Mouse (Mus musculus) gastrocnemius, adult 8-10 months (tissue): ENCODE data around the gene Trank1. TPM values are rescaled to one million over a fixed set of nuclear protein-coding genes. Genes with fewer than 3 reads are reported as not detected.

Experiments
- DNase-seq, 2 experiments: peaks; one replicate each; pipeline ENCODE4 v3.0.0; 2022; ENCODE audit warnings: low spot score in 2 of 2
- total RNA-seq, 4 experiments: library from RNA; stranded (reverse); gene quantifications; 2 replicates each; pipeline ENCODE4 v1.2.4; 2022

Gene Trank1
- total RNA-seq = under 1 TPM; 0.03 to 0.19 (median 0.06) TPM

DNA sequence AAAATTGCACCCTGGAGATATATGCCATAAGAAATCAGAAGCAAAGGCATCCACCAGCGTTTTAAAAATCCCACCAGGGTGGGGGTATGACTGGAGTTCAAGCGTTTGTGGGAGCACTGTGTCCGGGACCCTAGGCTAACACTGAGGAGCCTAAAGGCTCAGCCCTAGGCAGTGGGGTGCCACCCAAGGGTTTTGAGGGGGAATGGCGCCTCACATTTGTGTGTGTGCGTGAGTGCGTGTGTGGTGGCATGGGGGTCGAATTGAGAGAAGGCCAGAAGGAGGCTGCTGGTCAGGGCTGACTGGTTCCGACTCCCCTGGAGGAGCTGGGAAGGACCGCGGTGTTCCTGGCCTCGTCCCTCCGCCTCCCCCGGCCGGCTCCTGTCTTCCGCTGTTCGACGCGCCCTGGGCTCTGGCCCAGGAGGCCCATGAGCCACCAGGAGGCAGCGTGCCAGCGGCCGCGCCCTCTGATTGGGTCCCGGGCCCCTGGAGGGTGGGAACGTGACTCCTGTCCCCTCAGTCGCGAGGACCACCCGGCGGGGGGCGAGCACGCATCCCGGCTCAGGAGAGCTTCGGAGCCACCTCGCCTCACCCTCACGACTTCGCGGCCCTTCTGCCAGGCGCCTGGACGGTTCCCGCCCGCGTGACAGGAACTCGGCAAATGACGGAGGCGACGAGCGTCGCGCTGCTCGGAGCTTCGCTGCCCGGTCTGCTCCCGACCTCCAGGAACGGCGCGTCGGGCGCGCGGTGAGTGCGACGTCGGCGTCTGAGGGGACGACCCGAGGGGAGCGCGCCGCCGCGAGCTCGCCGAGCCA, at the start of gene Trank1:
Gene Trank1, plus strand, starts transcription at position 709 of the 812 bp plus-strand sequence.
- DNase-seq = no peak

DNA sequence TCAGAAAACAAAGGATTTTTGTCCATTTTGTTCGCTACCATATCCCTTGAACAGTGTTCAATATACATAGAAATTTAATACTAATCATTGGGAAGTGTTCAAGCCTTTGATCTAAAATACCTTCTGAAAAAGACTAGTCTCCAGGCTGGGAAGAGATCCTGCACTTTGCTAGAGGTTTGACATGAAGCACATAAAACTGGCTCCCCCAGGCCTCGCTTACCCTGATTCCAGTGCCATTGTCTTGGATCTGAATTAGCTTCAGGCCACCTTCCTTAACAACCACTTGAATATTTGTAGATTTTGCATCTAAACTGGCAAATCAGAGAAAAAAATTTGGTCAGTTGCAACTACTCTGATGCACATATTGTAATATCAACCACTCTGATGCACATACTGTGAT, 43.5 kb upstream of the Trank1 start:
- no peak for DNase-seq

DNA sequence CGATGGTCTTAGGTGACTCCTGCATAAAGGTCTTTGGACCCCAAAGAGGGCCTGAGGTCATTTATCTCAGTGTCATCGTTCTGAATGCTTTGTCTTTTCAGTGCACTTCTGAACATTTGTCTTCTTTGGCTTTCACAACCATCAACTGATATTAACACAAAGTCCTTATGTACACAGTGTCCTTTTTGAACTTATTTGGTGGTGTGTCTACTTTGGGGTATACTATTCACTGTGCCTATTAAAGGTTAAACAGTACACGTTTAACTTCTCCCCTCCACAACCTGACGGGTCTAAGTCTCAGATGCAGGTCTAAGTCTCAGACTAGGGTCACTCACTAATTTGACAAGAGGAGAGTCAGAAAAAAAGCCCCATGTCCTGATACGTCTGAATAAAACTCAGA, 40.9 kb upstream of the Trank1 start:
- DNase-seq = no peak

DNA sequence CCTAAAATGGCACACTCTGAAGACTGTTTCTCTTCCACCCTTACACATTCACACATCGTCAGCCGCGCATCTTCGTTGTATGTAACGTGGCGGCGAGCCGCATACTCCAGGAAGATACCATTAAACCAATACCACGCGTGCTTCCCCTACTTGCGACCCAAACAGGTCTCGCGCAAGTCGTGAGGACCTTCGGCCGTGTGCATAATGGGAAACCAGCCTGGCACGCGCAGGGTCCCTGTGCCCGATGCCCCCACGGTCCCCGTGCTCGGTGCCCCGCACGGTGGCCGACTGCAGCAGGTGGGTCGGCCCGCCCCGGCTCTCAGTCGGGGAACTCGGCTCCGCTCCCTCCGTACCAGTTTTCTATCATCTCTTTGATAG, 40.5 kb upstream of the Trank1 start:
- peak in 1 of 2 experiments; percentile 12 for DNase-seq

DNA sequence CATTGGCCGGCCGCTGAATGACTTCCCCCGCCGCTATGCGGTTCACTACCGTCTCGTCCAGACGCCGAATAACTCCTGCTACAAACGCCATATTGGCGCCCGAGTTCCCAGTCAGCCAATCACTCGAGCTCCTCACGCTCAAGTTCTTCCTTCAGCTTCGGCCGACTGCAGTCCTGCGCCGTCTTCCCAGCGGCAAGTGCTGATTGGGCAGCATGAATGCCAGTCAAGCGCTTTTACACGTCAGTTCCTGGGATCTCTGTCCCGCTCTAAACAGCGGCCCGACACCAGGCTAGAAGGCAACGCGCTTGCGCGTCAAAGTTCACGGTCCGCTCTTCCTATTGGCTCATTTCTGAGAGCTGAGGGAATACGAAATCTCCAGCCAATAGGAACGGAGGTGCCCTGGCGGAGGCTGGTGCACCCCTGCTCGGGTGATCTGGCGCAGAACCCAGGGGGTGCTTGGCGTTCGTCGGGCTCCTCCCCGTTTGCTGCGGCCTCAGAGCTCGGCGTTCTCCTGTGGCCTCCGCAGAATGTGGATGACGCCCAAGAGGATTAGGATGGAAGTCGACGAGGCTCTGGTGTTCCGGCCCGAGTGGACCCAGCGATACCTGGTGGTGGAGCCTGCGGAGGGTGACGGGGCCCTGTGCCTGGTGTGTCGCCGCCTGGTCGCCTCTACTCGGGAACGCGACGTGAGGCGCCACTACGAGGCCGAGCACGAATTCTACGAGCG, 39.9 kb upstream of the Trank1 start, which contains the start of the genes Mlh1 and Epm2aip1:
Gene Mlh1, minus strand, starts transcription at position 358 of the 727 bp plus-strand sequence.
Gene Epm2aip1, plus strand, starts transcription at position 496 of the 727 bp plus-strand sequence.
- peak; percentile 90 to 98 for DNase-seq

DNA sequence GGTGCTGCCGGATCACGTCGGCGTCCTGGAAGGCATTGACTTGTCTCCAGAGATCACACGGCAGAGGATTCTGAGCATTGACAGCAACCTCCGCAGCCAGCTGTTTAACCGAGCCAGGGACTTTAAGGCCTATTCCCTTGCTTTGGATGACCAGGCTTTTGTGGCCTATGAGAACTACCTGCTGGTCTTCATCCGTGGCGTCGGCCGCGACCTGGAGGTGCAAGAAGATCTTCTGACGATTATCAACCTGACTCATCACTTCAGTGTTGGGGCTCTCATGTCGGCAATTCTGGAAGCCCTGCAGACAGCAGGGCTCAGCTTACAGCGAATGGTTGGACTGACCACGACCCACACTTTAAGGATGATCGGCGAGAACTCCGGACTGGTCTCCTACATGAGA, 39.2 kb upstream of the Trank1 start:
- peak; percentile 11 to 22 for DNase-seq

DNA sequence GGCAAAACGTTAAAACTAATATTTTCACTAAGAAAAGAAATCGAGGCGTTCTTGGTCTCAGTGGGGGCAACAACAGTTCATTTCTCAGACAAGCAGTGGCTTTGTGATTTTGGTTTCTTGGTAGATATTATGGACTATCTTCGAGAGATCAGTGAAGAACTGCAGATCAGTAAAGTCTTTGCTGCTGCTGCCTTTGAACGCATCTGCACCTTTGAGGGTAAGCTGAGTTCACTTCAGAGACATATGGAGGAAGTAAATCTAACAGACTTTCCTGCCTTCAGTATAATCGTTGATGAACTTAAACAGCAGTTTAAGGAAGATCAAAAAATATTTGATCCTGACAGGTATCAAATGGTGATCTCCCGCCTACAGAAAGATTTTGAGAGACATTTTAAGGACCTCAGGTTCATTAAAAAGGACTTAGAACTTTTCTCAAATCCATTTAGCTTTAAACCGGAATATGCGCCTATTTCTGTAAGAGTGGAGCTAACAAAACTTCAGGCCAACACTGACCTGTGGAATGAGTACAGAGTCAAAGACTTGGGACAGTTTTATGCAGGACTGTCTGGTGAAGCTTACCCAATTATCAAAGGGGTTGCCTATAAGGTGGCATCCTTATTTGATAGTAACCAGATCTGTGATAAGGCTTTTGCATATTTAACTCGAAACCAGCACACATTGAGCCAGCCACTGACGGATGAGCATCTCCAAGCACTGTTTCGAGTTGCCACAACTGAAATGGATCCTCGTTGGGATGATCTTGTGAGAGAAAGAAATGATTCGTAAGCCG, 38.3 kb upstream of the Trank1 start:
- no peak for DNase-seq

DNA sequence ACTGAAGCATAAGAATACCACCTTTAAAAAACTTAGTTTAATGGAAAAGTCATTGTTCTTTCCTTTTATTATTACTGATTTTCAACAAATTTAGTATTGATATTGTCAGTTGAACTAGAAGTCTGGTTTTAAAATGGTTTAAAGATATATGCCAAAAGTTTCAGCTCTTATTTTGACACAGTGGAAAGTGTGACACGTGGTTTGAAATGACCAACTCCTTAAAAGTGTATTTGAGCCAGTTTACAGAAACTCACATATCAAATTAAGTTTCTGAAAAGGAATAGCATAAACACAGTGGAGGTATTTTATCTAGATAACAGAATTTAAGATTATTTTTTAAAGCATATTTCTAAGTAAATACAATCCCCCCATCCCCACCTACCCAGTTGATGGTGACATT, 37.6 kb upstream of the Trank1 start:
- no peak for DNase-seq

DNA sequence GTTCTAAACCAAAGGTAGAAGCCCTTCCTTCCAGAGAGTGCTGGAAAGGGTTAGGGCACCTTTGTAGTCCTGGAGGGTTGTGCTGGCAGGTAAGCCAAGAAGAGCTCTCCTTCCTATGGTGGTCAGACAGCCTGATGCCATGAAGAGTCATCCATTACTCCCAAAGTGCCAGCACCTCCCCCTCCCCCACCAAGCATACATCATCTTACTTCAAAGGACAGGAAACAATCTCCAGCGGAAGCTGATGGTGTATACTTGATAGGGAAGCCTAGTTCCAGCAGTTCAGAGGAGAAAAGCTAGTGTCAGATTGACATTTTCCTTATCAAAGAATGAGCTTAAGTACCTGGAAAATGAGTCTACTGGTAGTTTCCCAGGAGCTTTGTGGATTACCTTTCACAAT, 36.4 kb upstream of the Trank1 start:
- no peak for DNase-seq

DNA sequence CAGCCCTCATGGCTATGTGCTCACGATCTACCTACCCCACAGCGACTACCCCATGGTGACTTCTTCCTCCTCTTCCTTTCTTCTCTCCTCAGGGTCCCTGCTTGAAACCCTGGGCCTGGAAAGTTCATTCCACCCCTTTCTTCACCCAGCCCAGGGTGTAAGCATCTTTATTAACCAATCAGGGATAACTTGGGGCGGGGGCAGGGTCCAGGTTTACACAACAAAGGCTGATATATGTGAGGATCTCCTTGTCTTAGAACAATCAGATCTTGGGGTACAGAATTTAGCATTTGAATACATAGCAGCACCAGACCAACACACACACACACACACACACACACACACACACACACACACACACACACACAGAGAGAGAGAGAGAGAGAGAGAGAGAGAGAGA, 26.5 kb upstream of the Trank1 start:
- no peak for DNase-seq

DNA sequence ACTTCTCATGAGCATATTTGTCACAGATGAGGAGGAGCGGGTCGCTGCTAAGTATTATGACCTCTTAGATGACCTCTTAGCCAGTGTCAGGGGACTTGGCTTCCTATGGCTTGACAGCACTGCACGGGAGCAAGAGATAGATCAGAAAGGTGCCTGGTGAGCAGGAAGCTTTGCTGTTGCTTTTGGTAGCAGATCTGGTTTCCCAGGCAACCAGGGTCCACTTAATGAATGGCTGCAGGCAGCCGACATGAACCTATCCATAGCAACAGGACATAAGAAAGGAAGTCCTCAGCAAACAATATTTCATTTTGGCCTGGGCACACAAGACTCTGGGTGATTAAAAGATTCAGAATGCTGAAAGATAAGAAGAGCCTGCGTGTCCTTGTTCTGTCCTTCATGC, 25.9 kb upstream of the Trank1 start:
- no peak for DNase-seq

DNA sequence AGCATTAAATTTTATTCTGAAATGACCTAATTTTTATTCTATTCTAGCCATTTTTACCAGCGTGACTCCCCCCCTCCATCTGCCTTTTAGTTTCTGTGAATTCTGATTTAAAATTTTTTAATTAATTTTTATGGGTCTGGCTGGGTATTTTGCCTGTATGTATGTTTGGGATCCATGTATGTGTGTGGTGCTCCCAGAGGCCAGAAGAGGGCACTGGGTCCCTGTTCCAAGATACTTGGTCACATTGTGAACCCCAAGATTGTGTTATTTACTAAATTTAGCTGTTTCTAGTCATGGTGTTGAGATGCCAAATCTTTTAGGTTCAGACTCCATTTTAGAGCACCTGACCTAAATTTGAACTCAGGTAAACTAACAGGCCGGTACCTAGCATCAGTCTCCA, 25.1 kb upstream of the Trank1 start:
- DNase-seq = no peak

DNA sequence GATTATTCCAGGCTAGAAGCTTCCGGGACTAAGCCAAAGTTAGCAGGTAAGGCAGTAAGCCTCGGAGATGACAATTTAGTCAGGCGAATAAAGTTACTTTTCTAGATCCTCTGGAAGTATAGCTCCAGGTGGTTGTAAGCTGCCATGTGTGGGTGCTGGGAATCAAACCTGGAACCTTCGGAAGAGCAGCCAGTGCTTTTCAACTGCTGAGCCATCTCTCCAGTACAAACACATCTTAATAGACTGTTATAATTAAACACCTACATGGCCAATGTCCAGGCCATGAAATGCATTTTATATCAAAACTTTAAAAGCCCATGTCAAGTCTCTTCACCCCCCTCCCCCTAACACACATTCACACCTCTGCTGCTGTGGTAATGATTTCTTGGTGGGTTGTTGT, 23.6 kb upstream of the Trank1 start:
- no peak for DNase-seq

DNA sequence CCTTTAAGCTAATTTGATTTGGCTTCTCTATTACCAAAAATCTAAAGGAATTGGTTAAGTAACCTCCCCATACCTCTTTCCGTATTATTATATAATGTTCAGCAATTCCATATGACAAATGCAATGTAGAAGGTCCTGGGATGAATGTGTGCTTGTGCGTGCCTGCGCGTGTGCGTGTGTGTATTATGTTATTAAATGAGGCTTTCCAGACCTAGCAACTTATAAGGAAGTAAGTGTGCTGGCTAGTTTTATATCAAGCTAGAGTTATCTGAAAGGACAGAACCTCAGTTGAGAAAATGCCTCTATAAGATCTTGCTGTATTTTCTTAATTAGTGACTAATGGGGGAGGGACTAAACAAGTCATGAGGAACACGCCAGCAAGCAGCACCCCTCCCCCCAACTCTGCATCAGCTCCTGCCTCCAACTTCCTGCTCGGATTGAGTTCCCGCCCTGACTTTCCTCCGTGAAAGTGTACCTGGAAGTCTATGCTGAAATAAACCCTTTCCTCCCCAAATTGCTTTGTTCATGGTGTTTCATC, 22.2 kb upstream of the Trank1 start:
- DNase-seq = no peak

DNA sequence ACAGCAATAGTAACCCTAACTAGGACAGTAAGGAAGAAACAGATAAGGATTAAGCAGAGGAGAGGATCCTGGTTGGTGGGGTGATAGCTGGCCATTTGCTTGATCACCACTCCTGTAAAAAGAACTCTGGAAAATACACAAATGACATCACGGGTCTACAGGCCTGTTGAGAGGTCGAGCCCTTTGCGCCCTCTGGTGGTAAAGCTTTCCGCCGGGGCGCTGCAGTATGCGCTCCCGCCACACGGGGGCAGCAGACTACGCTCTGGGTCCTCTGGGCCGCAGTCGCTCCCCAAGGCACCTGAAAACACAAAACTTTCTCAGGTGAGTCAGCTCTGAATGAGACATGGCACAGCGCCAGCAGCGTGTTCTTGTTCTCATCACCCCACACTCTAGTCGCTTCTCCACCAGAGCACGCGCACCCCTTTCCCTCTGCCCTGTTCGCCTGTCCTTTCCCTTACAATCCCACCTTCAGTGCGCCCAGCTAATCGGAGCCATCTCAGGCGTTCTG, 21.7 kb upstream of the Trank1 start:
- peak; percentile 85 to 90 for DNase-seq

DNA sequence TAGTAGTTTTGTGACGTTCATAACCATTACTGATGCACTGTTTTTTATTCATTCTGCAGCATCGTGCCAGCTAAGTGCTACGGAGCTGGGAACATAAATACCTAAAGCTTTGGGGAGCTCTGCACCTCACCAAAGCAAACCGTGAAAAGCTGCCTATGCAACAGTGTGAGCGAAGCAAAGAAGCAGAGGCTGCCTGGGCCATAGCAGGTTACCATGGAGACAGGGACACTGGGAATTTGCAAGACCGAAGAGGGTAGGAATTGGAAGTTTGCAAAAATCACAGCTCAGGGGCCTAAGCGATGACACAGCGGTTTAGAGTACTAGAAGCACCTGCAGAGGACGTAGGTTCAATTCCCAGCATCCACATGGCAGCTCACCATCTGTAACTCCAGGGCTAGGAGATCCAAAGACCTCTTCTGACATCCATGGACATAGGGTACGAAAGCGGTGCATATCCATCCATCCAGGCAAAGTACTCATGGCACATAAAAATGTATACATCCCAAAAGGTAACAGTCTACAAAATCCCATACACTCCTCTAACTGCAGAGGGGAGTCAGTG, 20.9 kb upstream of the Trank1 start:
- no peak for DNase-seq

DNA sequence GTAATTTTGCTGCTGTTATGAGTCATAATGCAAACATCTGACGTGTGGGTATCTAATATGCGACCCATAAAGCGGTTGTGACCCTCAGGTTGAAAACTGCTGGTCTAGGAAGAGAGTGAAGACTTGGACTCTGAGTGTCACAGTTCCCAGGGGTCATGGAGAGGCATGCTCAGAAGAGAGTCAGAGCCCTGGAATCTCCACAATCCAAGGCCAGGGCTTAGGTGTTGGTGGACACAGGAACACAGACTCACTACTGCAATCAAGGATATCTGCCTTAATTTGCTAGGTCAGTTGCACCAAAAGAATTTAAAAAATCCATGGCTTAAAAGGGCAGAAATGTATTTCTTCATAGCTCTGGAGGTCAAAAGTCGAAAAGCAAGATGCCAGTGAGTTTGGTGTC, 18.3 kb upstream of the Trank1 start:
- DNase-seq = no peak

DNA sequence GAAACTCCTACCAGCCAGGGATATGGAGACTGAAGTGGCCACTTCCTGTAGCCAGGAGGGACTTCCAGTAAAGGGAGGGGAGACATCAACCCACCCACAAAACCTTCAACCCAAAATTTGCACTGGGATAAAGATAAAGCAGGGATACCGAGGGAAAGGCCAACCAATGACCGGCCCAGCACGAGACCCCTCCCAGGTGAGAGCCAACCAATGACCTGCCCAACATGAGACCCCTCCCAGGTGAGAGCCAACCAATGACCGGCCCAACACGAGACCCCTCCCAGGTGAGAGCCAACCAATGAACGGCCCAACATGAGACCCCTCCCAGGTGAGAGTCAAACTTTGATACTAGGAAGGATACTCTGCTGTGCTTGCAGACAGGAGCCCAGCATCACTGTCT, 16.6 kb upstream of the Trank1 start:
- no peak for DNase-seq

DNA sequence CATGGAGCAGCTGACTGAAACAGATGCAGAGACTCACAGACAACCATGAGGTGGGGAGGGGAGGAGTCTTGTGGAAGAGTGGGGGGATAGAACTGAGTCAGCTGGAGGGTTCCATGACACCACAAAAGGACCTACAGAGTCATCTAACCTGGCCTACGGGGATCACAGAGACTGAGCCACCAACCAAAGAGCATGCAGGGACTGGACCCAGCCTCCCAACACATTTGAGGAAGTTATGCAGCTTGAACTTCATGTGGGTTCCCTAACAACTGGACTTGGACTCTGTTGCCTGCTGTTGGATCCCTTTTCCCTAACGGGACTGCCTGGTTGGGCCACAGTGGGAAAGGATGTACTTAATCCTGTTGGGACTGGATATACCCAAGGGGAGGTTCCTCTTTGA, 16.2 kb upstream of the Trank1 start:
- DNase-seq = no peak

DNA sequence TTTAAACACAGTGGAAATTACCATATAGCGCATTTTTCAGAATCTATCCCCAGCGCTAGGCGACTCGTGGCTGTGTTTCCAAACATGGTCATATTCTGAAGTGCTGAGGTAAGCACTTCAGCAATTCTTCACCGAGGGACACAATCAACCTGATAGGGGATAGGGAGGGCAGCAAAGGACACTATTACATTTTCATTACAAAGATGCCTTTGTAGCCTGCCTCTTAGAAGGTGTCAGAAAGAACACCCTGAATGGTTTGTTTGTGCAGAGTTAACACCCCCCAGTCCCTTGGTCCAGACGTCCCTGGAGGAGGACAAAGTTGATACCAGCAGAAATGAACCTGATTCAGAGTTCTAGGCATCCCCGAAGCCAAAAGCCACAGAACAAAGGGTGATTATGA, 15.1 kb upstream of the Trank1 start:
- no peak for DNase-seq

DNA sequence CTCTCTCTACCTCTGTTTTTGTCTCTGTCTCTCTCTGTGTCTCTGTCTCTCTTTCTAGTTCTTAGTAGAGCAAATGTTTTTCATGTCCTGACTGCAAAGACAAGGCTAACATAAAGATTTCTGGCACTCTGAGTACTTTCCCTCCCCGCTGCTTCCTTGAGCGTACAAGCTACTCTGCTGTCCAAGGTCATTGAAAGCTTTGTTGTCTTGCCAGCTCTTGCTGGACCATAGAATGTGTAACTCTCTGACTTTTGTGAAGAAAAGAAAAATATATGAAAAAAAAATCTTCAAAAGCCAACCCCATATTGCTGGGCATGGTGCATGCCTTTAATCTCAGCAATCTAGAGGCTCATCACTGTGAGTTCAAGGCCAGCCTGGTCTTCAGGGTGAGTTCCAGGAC, 12.9 kb upstream of the Trank1 start:
- no peak for DNase-seq
